Mouse (Mus musculus): ENCODE data around the gene Has3.
A peak's percentile ranks its signal among the peaks of the same experiment; 100 is the strongest.
"Not testable (repeated sequence)": the region's sequence is repeated elsewhere in the genome, so short reads cannot be mapped to it uniquely, and the experiment has no call there.

Has3 gene

GRCm38 (mm10) chr8:106887336-106888189 lies 17.5 kb downstream of the Has3 start:
- peak; percentile 49 to 50 for DNase-seq (ENCODE audit: low spot score in 2 of 2)

DNA sequence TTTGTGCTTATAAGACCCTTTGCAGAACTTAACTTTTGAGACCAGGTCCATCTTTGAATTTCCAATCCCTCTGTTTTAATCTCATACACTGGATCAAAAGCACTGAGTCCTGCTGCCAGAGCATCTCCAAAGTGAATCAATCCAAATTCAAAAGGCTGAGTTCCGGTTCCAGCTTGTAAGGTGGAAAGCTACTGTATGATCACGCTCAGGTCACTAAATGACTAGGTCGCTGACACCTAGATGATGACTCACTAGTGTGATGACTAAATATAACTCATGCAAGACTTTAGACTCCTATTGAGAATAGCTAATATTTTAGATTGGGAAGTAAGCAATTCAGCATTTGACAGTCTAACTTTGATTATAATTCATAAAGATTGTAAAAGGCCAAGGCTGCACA lies 18.8 kb downstream of the Has3 start:
- no peak for DNase-seq (ENCODE audit: low spot score in 2 of 2)

DNA sequence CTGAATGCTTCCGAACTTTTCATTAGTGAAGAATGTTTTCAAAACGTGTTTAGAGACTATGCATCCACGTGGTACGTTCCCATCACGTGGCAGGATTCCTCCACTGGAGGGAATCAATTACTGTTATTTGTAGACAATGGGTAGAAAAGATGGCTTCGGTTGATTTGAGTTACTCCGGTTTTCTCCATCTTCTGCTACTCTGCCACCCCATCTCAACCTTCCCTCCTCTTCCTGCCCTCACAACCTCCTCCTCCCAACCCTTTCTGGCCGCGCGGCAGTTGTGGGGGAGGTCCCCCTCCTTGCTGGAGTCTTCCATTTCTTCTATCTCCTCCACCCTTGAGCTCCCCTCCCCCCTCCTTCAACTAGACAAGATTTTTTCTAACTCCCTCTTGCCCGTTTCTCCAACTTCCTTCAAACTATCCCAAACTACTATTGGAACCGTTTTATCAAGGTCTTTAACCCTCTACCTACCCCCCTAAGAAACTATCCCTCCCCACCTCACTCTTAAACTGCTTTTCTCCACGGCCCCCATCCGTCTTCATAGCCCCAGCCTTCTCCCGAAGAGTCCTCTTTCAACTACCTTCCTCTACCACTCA lies 22.3 kb downstream of the Has3 start:
- DNase-seq (ENCODE audit: low spot score in 2 of 2): no peak

DNA sequence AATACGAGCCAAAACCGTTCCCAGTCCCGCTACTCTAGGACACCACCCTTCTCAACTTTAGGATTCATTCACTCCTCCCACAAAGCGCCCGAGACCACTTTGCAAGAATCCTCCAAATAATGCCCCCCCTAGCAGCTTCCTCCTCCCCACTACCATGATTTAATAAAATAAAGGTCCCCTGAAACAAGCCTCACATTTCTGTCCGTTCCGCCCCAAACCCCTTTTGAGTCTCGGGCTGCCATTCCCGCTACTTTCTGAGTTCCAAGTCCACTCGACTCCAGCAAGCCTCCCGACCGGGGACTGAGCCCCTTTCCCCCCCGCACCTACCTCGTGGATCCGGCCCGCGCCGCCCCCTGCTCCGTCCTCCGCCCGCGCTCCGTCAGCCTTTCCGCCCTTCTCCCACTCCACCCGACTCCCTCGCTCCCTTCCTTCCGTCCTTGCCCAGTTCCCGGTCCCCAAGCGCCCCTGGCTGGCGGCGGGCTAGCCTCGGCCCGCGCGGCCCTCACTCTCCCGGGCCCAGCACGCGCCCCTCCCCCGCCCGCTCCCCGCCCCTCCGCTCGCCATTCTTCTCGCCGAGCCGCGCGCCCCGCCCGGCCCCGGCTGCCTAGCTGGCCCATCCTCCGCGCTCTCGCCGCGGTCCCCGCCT lies 22.9 kb downstream of the Has3 start:
- no peak for DNase-seq (ENCODE audit: low spot score in 2 of 2)

- peak; percentile 80 to 81 for DNase-seq (ENCODE audit: low spot score in 2 of 2)
These were observed 23.6 kb downstream of the Has3 start, which contains the start of gene Utp4 for GRCm38 (mm10) chr8:106893481-106894156. TSS of gene Utp4 (plus strand) at chr8:106893636.

GRCm38 (mm10) chr8:106899473-106899872 lies 29.4 kb downstream of the Has3 start:
- DNase-seq (ENCODE audit: low spot score in 2 of 2): no peak

DNA sequence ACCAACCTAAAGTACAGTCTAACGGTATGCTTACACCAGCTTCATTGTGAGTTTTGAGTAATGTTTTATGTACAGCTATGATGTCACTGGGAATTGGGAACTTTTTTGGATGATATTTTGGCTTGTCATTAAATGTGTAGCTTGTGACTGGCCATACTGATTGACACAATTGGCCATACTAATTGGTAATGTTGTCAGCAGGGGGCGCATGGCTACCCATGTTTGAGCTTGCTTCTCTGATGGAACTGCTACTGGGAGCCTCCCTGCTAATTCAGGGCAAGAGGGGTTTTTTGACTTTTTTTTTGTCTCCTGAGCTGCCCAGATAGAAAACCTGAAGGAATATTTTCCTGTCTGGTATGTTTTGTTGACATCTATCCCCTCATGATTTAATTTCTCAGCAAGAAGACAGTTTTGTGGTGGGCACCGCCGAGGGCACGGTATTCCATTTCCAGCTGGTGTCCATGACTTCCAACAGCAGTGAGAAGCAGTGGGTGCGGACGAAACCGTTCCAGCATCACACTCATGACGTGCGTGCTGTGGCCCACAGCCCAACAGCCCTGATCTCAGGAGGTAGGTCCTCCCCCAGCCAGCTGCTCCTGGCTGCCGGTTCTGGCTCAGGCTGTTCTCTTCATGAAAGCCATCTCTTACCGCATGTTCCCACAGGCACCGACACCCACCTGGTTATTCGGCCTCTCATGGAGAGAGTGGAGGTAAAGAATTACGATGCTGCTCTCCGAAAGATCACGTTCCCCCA lies 35.9 kb downstream of the Has3 start:
- peak; percentile 80 to 91 for DNase-seq (ENCODE audit: low spot score in 2 of 2)

GRCm38 (mm10) chr8:106906635-106907034 lies 36.6 kb downstream of the Has3 start:
- no peak for DNase-seq (ENCODE audit: low spot score in 2 of 2)

DNA sequence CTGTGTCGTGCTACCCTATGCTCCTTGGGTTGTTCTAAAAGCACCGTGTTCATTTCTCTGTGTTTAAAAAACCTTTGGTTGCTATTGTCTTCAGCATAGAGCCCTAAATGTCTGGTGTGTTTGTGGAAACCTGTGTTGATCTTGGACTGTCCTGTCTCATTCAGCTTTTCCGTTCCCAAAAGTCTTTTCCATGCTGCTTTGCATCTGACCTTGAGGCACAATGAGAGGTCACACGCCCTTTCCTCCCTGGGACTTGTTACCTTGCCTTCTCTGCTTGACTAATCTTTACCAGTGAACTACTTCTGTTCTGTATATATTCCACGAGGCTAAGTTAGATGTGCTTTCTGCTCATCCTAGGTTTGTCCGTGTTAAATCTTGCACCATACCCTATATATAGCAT lies 37.4 kb downstream of the Has3 start:
- DNase-seq (ENCODE audit: low spot score in 2 of 2): no peak

DNA sequence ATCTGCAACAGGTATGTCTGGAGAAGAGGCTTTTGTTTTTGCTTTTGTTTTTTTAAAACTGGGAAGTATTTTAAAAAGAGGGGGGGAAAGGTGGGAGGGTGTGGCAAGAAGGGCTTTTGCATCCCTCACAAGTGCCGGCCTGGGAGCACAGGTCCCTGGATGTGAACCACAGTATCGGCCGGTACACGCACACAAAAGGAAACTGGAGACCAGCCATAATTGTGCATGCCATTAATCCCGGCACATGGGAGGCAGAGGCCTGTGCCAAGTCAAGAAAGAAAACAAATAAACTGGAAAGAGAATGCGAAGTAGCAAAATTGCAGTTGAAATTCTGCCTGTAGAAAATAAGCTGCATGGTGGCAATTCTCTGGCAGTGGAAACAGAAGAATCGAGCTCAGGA lies 38.2 kb downstream of the Has3 start:
- no peak for DNase-seq (ENCODE audit: low spot score in 2 of 2)

GRCm38 (mm10) chr8:106913631-106914030 lies 43.6 kb downstream of the Has3 start:
- DNase-seq (ENCODE audit: low spot score in 2 of 2): peak in 1 of 2 experiments; percentile 65

DNA sequence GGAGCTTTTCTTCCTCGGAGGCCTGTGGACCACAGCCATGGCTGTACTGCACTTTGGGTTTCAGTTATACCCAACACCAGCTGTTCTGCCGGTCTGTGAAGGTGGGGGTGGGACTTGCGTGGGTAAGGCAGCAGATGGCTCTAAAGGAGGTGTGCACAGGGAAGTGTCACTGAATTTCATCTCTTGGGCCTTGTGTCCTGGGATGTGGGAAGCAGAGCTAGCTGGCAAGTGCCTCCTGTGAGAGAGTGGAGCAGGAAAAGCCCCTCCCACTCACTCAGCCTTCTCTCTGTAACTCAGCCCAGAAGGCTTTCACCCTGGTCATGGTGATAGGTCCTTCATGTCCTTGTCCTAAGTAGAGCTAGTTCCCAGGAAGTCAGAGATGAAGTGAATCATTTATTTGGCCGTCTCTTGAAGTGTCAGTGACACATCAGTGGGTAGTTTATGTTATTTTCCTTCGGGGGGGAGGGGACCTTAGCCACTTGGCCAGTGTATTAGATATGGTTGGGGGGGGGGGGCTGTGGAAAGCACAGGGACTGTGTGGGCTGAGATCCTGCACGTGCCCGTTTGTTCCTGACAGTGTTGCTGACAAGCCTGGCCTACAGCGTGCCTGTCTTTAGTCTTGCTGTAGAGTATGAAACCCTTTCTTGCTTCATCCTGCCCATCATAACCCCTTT lies 49.8 kb downstream of the Has3 start:
- DNase-seq (ENCODE audit: low spot score in 2 of 2): peak; percentile 65 to 87

DNA sequence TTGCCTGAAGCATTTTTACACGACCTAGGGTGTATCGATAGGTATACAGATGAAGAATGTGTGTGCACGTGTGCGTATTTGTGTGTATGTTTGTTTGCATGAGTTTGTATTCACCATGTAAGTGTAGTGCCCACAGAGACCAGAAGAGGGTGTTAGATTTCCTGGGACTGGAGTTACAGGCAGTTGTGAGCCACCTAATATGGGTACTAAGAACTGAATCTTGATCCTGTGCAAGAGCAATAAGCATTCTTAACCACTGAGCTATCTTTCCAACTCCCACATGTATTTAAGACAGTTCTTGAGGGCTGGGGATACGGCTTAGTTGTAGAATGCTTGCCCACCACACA lies 50.3 kb downstream of the Has3 start:
- DNase-seq (ENCODE audit: low spot score in 2 of 2): no peak

DNA sequence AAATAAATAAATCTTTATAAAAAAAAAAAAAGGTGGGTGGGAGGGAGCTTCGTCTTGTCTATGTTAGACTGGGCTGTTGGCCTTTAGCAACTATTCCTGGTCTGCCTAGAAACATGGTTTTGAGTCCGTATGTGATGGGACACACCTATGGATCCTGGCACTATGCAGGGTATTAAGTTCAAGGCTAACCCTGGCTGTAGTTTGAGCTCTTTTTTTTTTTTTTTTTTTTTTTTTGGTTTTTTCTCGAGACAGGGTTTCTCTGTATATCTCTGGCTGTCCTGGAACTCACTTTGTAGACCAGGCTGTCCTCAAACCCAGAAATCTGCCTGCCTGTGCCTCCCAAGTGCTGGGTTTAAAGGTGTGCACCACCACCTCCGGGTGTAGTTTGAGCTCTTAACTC lies 54.0 kb downstream of the Has3 start:
- DNase-seq (ENCODE audit: low spot score in 2 of 2): no peak

- DNase-seq (ENCODE audit: low spot score in 2 of 2): peak; percentile 32 to 75
These were observed 54.9 kb downstream of the Has3 start for GRCm38 (mm10) chr8:106924904-106925349.

DNA sequence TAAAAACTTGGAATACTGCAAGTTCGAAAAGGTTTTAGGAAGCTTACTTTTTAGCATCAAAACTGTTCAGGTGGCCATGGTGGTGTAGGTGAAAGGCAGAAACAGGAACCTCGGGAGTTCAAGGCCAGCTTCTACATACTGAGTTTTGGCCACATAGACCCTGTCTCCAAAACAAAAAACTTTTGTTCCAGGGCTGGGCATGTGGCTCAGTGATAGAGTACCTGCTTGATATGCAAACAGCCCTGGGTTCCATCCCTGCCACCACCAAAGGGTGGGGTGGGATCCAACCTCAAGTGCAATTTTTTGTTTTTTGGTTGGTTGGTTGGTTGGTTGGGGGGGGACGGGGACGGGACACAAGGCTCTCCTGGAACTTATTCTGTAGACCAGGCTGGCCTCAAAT lies 55.4 kb downstream of the Has3 start:
- no peak for DNase-seq (ENCODE audit: low spot score in 2 of 2)

- no peak for DNase-seq (ENCODE audit: low spot score in 2 of 2)
These were observed 57.2 kb downstream of the Has3 start for GRCm38 (mm10) chr8:106927247-106927646.

DNA sequence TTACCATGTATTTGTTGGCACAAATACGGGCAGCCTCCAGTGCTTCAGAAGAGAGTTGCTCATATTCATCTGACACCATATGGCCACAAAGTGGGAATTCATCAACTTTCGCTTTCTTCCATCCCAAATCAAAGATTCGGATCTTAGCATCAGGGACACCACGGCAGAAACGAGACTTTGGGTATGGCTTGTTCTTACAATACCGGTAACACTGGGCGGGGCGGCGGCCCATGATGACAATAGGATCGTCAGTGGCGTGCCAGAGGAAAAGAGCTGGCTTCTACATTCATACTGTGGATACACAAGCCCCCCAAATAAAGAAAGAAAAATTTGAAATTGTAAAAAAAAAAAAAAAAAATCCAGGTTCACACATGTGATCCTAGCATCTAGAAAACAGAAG lies 58.1 kb downstream of the Has3 start:
- DNase-seq (ENCODE audit: low spot score in 2 of 2): not testable (repeated sequence)

- DNase-seq (ENCODE audit: low spot score in 2 of 2): no peak
These were observed 59.3 kb downstream of the Has3 start for GRCm38 (mm10) chr8:106929155-106929913.

DNA sequence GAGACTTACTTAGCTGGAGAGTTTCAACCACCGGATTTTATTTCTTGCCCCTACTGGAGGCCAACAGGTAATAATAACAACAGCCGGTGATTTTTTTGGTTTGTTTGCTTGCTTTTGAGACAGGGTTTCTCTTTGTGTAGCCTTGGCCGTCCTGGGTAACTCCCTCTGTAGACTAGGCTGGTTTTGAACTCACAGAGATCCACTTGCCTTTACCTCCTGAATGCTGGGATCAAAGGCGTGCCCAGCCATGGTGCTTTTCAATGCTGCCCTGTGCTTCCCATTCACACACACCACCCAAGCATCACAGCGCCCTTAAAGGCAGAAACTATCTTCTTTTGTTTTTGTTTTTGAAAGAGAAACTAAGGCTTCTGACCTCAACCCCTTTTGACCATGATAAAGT lies 59.9 kb downstream of the Has3 start:
- DNase-seq (ENCODE audit: low spot score in 2 of 2): no peak

All from right cerebral cortex, postnatal 36 days (tissue).